Mouse (Mus musculus) hindbrain, embryonic 13.5 days (tissue): ENCODE results near the gene Snx33. TPM values are rescaled to one million over a fixed set of nuclear protein-coding genes. Genes with fewer than 3 reads are reported as not detected.
"Not testable (repeated sequence)": the region's sequence is repeated elsewhere in the genome, so short reads cannot be mapped to it uniquely, and the experiment has no call there.

ENCODE experiments used
- ATAC-seq: fragments of 200-750 bp; cut with Nextera tagmentation; 2 replicates; pipeline ENCODE4 v1.8.0; 2017; ENCODE audit warnings: moderate TSS enrichment; ENCODE audit not compliant: low FRiP score
- H3K27ac ChIP-seq: fragments of 300-500 bp; sonication (generic); 2 replicates; pipeline ENCODE4 v1.5.1; 2015; ENCODE audit warnings: inconsistent platforms, mild to moderate bottlenecking, moderate library complexity
- H3K27me3 ChIP-seq: fragments of 300-500 bp; sonication (generic); 2 replicates; pipeline ENCODE4 v1.6.1; 2015; ENCODE audit warnings: mild to moderate bottlenecking, inconsistent platforms
- H3K36me3 ChIP-seq: fragments of 300-500 bp; sonication (generic); 2 replicates; pipeline ENCODE4 v1.6.1; 2015; ENCODE audit warnings: mild to moderate bottlenecking, inconsistent platforms
- H3K4me1 ChIP-seq: fragments of 300-500 bp; sonication (generic); replicated peaks from 2 replicates; pipeline ENCODE4 v1.6.1; 2015; ENCODE audit warnings: inconsistent platforms
- H3K4me2 ChIP-seq: fragments of 300-500 bp; sonication (generic); 2 replicates; pipeline ENCODE4 v1.6.1; 2015; ENCODE audit warnings: inconsistent platforms, mild to moderate bottlenecking, moderate library complexity
- H3K4me3 ChIP-seq: fragments of 300-500 bp; sonication (generic); 2 replicates; pipeline ENCODE4 v1.5.1; 2015; ENCODE audit warnings: mild to moderate bottlenecking, inconsistent platforms
- H3K9ac ChIP-seq: fragments of 300-500 bp; sonication (generic); 2 replicates; pipeline ENCODE4 v1.6.1; 2015; ENCODE audit warnings: mild to moderate bottlenecking, inconsistent platforms
- H3K9me3 ChIP-seq: fragments of 300-500 bp; sonication (generic); 2 replicates; pipeline ENCODE4 v1.6.1; 2016; ENCODE audit warnings: inconsistent platforms
- WGBS: fragments of 180-500 bp; shearing (Covaris S2); methylation state at CpG from one replicate; pipeline ENCODE4 v1.1.7; 2015; 5-methylcytosine and 5-hydroxymethylcytosine counted together
- polyA plus RNA-seq: library from polyadenylated mRNA; unstranded; fragments of >200 nt; fragmentation: Nextera tagmentation; extraction: Ambion mirVana; gene quantifications from 2 replicates; pipeline ENCODE4 v1.2.1, GENCODE M21; 2015

Snx33 gene
- polyA plus RNA-seq: 2.9 and 3.7 TPM in 2 replicates

- H3K27ac ChIP-seq: peak within 1 kb of the TSS; percentile 83
- H3K9me3 ChIP-seq: no peaks in the 10 kb centered on the region
- no peaks in the 10 kb centered on the region for H3K36me3 ChIP-seq
- H3K4me1 ChIP-seq: peaks cover 52% of the 10 kb centered on the region
- peak; percentile 81 for ATAC-seq
- under 1% methylated on average over 50 of the region's 50 CpGs for WGBS
- peaks cover 28% of the 10 kb centered on the region for H3K27me3 ChIP-seq
- H3K9ac ChIP-seq: peak within 1 kb of the TSS; percentile 74
- peak within 1 kb of the TSS; percentile 56 for H3K4me3 ChIP-seq
- H3K4me2 ChIP-seq: peak within 1 kb of the TSS; percentile 85
Observed at GRCm38 (mm10) chr9:56928041-56928811, at the start of gene Snx33. Gene Snx33 (minus strand): TSS chr9:56928371.

- H3K36me3 ChIP-seq: peaks cover 54% of the 10 kb centered on the region
- no peak overlapping the region for H3K9ac ChIP-seq
- H3K4me1 ChIP-seq: no peaks in the 10 kb centered on the region
- 83% methylated on average over 3 of the region's 3 CpGs for WGBS
- no peak overlapping the region for H3K4me2 ChIP-seq
- no peak for ATAC-seq
- H3K27ac ChIP-seq: no peak overlapping the region
- H3K4me3 ChIP-seq: no peak overlapping the region
- H3K9me3 ChIP-seq: no peaks in the 10 kb centered on the region
- H3K27me3 ChIP-seq: no peaks in the 10 kb centered on the region
Observed at GRCm38 (mm10) chr9:56975199-56975598, 47.0 kb upstream of the Snx33 start.

GRCm38 (mm10) chr9:56973960-56974524 lies 45.9 kb upstream of the Snx33 start:
- Histone ChIP-seq H3K36me3 (peaks cover 45% of the 10 kb centered on the region), H3K9ac (no peak overlapping the region), H3K4me3 (no peak overlapping the region)

GRCm38 (mm10) chr9:56970158-56970557 lies 42.0 kb upstream of the Snx33 start:
- Histone ChIP-seq H3K4me3 (no peak overlapping the region), H3K9ac (no peak overlapping the region), H3K4me2 (no peak overlapping the region), H3K9me3 (no peaks in the 10 kb centered on the region), H3K27me3 (no peaks in the 10 kb centered on the region), H3K27ac (no peak overlapping the region), H3K36me3 (peaks cover 43% of the 10 kb centered on the region), H3K4me1 (no peaks in the 10 kb centered on the region)
- WGBS: 92% methylated on average over 2 of the region's 2 CpGs
- no peak for ATAC-seq

More at GRCm38 (mm10) chr9:56973960-56974524, 45.9 kb upstream of the Snx33 start:
- Histone ChIP-seq H3K27me3 (no peaks in the 10 kb centered on the region), H3K9me3 (no peaks in the 10 kb centered on the region), H3K4me1 (no peaks in the 10 kb centered on the region), H3K4me2 (no peak overlapping the region), H3K27ac (no peak overlapping the region)
- no peak for ATAC-seq
- 91% methylated on average over 8 of the region's 8 CpGs for WGBS

- Histone ChIP-seq H3K4me2 (no peak overlapping the region), H3K9ac (no peak overlapping the region), H3K9me3 (no peaks in the 10 kb centered on the region), H3K27ac (no peak overlapping the region), H3K27me3 (no peaks in the 10 kb centered on the region), H3K4me1 (no peaks in the 10 kb centered on the region), H3K4me3 (no peak overlapping the region), H3K36me3 (peaks cover 51% of the 10 kb centered on the region)
- 95% methylated on average over 3 of the region's 3 CpGs for WGBS
- ATAC-seq: no peak
Observed at GRCm38 (mm10) chr9:56961591-56961990, 33.4 kb upstream of the Snx33 start.

GRCm38 (mm10) chr9:56958689-56959088 lies 30.5 kb upstream of the Snx33 start:
- ATAC-seq: no peak
- Histone ChIP-seq H3K9ac (no peak overlapping the region), H3K4me1 (no peaks in the 10 kb centered on the region), H3K27me3 (no peaks in the 10 kb centered on the region), H3K36me3 (peaks cover 43% of the 10 kb centered on the region), H3K27ac (no peak overlapping the region), H3K4me2 (no peak overlapping the region), H3K9me3 (no peaks in the 10 kb centered on the region), H3K4me3 (no peak overlapping the region)
- 93% methylated on average over 2 of the region's 2 CpGs for WGBS

GRCm38 (mm10) chr9:56956966-56957675 lies 28.9 kb upstream of the Snx33 start:
- WGBS: 90% methylated on average over 7 of the region's 7 CpGs
- H3K27me3 ChIP-seq: no peaks in the 10 kb centered on the region
- no peak overlapping the region for H3K4me3 ChIP-seq
- no peak overlapping the region for H3K9ac ChIP-seq
- peaks cover 28% of the 10 kb centered on the region for H3K36me3 ChIP-seq
- no peaks in the 10 kb centered on the region for H3K9me3 ChIP-seq
- no peak for ATAC-seq
- no peaks in the 10 kb centered on the region for H3K4me1 ChIP-seq
- no peak overlapping the region for H3K27ac ChIP-seq
- no peak overlapping the region for H3K4me2 ChIP-seq

- WGBS: 97% methylated on average over 1 of the region's 1 CpGs
- Histone ChIP-seq H3K9me3 (no peaks in the 10 kb centered on the region), H3K27ac (no peak overlapping the region), H3K9ac (no peak overlapping the region), H3K4me1 (peaks cover 14% of the 10 kb centered on the region), H3K36me3 (peaks cover 9% of the 10 kb centered on the region), H3K4me3 (no peak overlapping the region), H3K4me2 (no peak overlapping the region), H3K27me3 (no peaks in the 10 kb centered on the region)
- ATAC-seq: no peak
Observed at GRCm38 (mm10) chr9:56953562-56953961, 25.4 kb upstream of the Snx33 start.

- under 1% methylated on average over 50 of the region's 50 CpGs for WGBS
- H3K4me2 ChIP-seq: peak within 1 kb of the TSS; percentile 86
- peak within 1 kb of the TSS; percentile 56 for H3K4me3 ChIP-seq
- peak within 1 kb of the TSS; percentile 88 for H3K27ac ChIP-seq
- peak within 1 kb of the TSS; percentile 80 for H3K9ac ChIP-seq
- peaks cover 14% of the 10 kb centered on the region for H3K4me1 ChIP-seq
- H3K27me3 ChIP-seq: no peaks in the 10 kb centered on the region
- ATAC-seq: peak; percentile 100
- H3K36me3 ChIP-seq: peaks cover 2% of the 10 kb centered on the region; the same call in 1 of the 2 replicates
- no peaks in the 10 kb centered on the region for H3K9me3 ChIP-seq
Observed at GRCm38 (mm10) chr9:56950414-56951400, 22.5 kb upstream of the Snx33 start, which contains the start of gene Snupn. Gene Snupn (plus strand): TSS chr9:56950878.

- peak overlapping the region; percentile 56 for H3K4me3 ChIP-seq
- H3K27me3 ChIP-seq: no peaks in the 10 kb centered on the region
- H3K27ac ChIP-seq: no peak overlapping the region
- no peaks in the 10 kb centered on the region for H3K36me3 ChIP-seq
- H3K9ac ChIP-seq: peak overlapping the region; percentile 68
- H3K4me2 ChIP-seq: peak overlapping the region; percentile 59
- peaks cover 14% of the 10 kb centered on the region for H3K4me1 ChIP-seq
- 39% methylated on average over 13 of the region's 13 CpGs for WGBS
- no peaks in the 10 kb centered on the region for H3K9me3 ChIP-seq
- no peak for ATAC-seq
Observed at GRCm38 (mm10) chr9:56949767-56950166, 21.6 kb upstream of the Snx33 start.

- not testable (repeated sequence) for H3K4me3 ChIP-seq, H3K36me3 ChIP-seq, ATAC-seq, H3K27me3 ChIP-seq, H3K9ac ChIP-seq, H3K4me2 ChIP-seq, H3K9me3 ChIP-seq, H3K27ac ChIP-seq
- 88% methylated on average over 5 of the region's 5 CpGs for WGBS
- H3K4me1 ChIP-seq: peaks cover 14% of the 10 kb centered on the region
Observed at GRCm38 (mm10) chr9:56948699-56949098, 20.5 kb upstream of the Snx33 start.
